Mouse (Mus musculus): ENCODE measurements around the gene Capn10. TPM values are rescaled to one million over a fixed set of nuclear protein-coding genes. Genes with fewer than 3 reads are reported as not detected.

The Capn10 gene
- total and polyA plus RNA-seq, 3 experiments = 30.7 to 43.3 TPM; not detected in 1

- Histone ChIP-seq H3K9ac (ENCODE audit: control insufficient read depth, low read depth, low read length, poor library complexity, severe bottlenecking) (no peak overlapping the region), H3K4me1 (ENCODE audit: control insufficient read depth in 1 of 2, insufficient read depth in 2 of 2, low read length in 2 of 2) (no peaks in the 10 kb centered on the region), H3K9me3 (replicated peaks; ENCODE audit: insufficient read depth, low read length) (no peaks in the 10 kb centered on the region), H3K27me3 (ENCODE audit: control insufficient read depth in 1 of 2, insufficient read depth in 2 of 2, low read length in 2 of 2) (no peaks in the 10 kb centered on the region), H3K79me2 (ENCODE audit: control insufficient read depth, insufficient read depth, low read length, poor library complexity) (no peaks in the 10 kb centered on the region), H3K4me3 (ENCODE audit: control insufficient read depth in 1 of 2, insufficient read depth in 1 of 2, low read depth in 2 of 2, low read length in 2 of 2) (no peak overlapping the region), H3K27ac (ENCODE audit: control insufficient read depth, low read depth, low read length) (no peak overlapping the region), H3K36me3 (ENCODE audit: control insufficient read depth in 1 of 2, insufficient read depth in 2 of 2, low read length in 2 of 2) (no peaks in the 10 kb centered on the region)
- no peak for DNase-seq (ENCODE audit: low read depth, low spot score)
- TF ChIP-seq RCOR1 (IDR thresholded peaks at IDR 0.05; ENCODE audit: low read depth, low read length) = no peak
Measured at GRCm38 (mm10) chr1:92981056-92981845, 47.1 kb downstream of the Capn10 start.

DNA sequence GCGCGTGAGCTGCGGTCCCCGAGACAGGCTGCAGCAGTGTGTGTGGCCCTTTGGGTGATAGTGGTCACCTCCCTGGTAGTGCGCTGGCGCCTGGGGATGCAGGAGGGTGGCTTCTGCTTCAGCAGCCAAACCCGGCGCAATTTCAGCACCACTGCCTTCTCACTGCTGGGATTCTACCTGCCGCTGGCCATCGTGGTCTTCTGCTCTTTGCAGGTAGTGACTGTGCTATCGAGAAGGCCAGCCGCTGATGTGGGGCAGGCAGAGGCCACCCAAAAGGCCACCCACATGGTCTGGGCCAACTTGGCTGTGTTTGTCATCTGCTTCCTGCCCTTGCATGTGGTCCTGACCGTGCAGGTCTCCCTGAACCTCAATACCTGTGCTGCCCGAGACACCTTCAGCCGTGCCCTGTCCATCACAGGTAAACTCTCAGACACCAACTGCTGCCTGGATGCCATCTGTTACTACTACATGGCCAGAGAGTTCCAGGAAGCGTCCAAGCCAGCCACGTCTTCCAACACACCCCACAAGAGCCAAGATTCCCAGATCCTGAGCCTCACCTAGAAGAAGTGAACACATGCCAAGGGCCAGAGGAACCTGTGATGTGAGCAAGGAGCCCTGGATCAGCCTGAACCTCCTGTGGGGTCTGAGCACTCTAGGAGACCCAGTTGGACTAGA, 48.9 kb downstream of the Capn10 start:
- Histone ChIP-seq H3K9me3 (replicated peaks; ENCODE audit: insufficient read depth, low read length) (no peaks in the 10 kb centered on the region), H3K4me3 (ENCODE audit: control insufficient read depth in 1 of 2, insufficient read depth in 1 of 2, low read depth in 2 of 2, low read length in 2 of 2) (no peak overlapping the region), H3K4me1 (ENCODE audit: control insufficient read depth in 1 of 2, insufficient read depth in 2 of 2, low read length in 2 of 2) (no peaks in the 10 kb centered on the region), H3K36me3 (ENCODE audit: control insufficient read depth in 1 of 2, insufficient read depth in 2 of 2, low read length in 2 of 2) (no peaks in the 10 kb centered on the region), H3K79me2 (ENCODE audit: control insufficient read depth, insufficient read depth, low read length, poor library complexity) (no peaks in the 10 kb centered on the region), H3K27me3 (ENCODE audit: control insufficient read depth in 1 of 2, insufficient read depth in 2 of 2, low read length in 2 of 2) (no peaks in the 10 kb centered on the region), H3K27ac (ENCODE audit: control insufficient read depth, low read depth, low read length) (no peak overlapping the region), H3K9ac (ENCODE audit: control insufficient read depth, low read depth, low read length, poor library complexity, severe bottlenecking) (no peak overlapping the region)
- TF ChIP-seq UBTF (IDR thresholded peaks at IDR 0.05; ENCODE audit: borderline replicate concordance, insufficient read depth, low read depth, low read length) = no peak
- TF ChIP-seq TAL1 (IDR thresholded peaks at IDR 0.05; ENCODE audit: low read length) = no peak
- no peak for DNase-seq (ENCODE audit: low read depth, low spot score)

GRCm38 (mm10) chr1:92984999-92985398, 50.8 kb downstream of the Capn10 start:
- no peak overlapping the region for H3K27ac ChIP-seq (ENCODE audit: control insufficient read depth, low read depth, low read length)
- TF ChIP-seq CTCF (IDR thresholded peaks at IDR 0.05 in 2 of 3, conservative IDR thresholded peaks at IDR 0.05 in 1 of 3; ENCODE audit: control insufficient read depth in 1 of 3, insufficient read depth in 1 of 3, low read depth in 2 of 3, low read length in 3 of 3, poor library complexity in 1 of 3, severe bottlenecking in 1 of 3) (peak in 2 of 3 experiments; percentile 18 to 29; a peak in 3 of 6 replicates), MAZ (IDR thresholded peaks at IDR 0.05; ENCODE audit: low read depth, low read length) (no peak)
- no peaks in the 10 kb centered on the region; a peak in 1 of 4 replicates for H3K27me3 ChIP-seq (ENCODE audit: control insufficient read depth in 1 of 2, insufficient read depth in 2 of 2, low read length in 2 of 2)
- no peak for DNase-seq (ENCODE audit: low read depth, low spot score)
- no peak overlapping the region for H3K4me3 ChIP-seq (ENCODE audit: control insufficient read depth in 1 of 2, insufficient read depth in 1 of 2, low read depth in 2 of 2, low read length in 2 of 2)
- no peaks in the 10 kb centered on the region for H3K4me1 ChIP-seq (ENCODE audit: control insufficient read depth in 1 of 2, insufficient read depth in 2 of 2, low read length in 2 of 2)
- no peaks in the 10 kb centered on the region for H3K36me3 ChIP-seq (ENCODE audit: control insufficient read depth in 1 of 2, insufficient read depth in 2 of 2, low read length in 2 of 2)
- H3K9ac ChIP-seq (ENCODE audit: control insufficient read depth, low read depth, low read length, poor library complexity, severe bottlenecking) = no peak overlapping the region
- H3K9me3 ChIP-seq (replicated peaks; ENCODE audit: insufficient read depth, low read length) = no peaks in the 10 kb centered on the region
- H3K79me2 ChIP-seq (ENCODE audit: control insufficient read depth, insufficient read depth, low read length, poor library complexity) = no peaks in the 10 kb centered on the region

GRCm38 (mm10) chr1:92988894-92989293, 54.7 kb downstream of the Capn10 start:
- TF ChIP-seq HCFC1 (IDR thresholded peaks at IDR 0.05; ENCODE audit: low read depth, low read length) (no peak), MAX (IDR thresholded peaks at IDR 0.05; ENCODE audit: low read length) (no peak), USF1 (IDR thresholded peaks at IDR 0.05; ENCODE audit: low read depth, low read length) (no peak), JUND (IDR thresholded peaks at IDR 0.05; ENCODE audit: low read depth, low read length) (no peak), MYC (IDR thresholded peaks at IDR 0.05; ENCODE audit: low read depth, low read length) (no peak)
- no peaks in the 10 kb centered on the region for H3K79me2 ChIP-seq (ENCODE audit: control insufficient read depth, insufficient read depth, low read length, poor library complexity)

More at GRCm38 (mm10) chr1:92988894-92989293, 54.7 kb downstream of the Capn10 start:
- H3K9me3 ChIP-seq (replicated peaks; ENCODE audit: insufficient read depth, low read length) = no peaks in the 10 kb centered on the region
- DNase-seq (ENCODE audit: low read depth, low spot score) = no peak
- H3K4me3 ChIP-seq (ENCODE audit: control insufficient read depth in 1 of 2, insufficient read depth in 1 of 2, low read depth in 2 of 2, low read length in 2 of 2) = no peak overlapping the region
- H3K36me3 ChIP-seq (ENCODE audit: control insufficient read depth in 1 of 2, insufficient read depth in 2 of 2, low read length in 2 of 2) = no peaks in the 10 kb centered on the region
- no peak overlapping the region for H3K9ac ChIP-seq (ENCODE audit: control insufficient read depth, low read depth, low read length, poor library complexity, severe bottlenecking)
- no peaks in the 10 kb centered on the region; a peak in 1 of 4 replicates for H3K27me3 ChIP-seq (ENCODE audit: control insufficient read depth in 1 of 2, insufficient read depth in 2 of 2, low read length in 2 of 2)
- H3K4me1 ChIP-seq (ENCODE audit: control insufficient read depth in 1 of 2, insufficient read depth in 2 of 2, low read length in 2 of 2) = no peaks in the 10 kb centered on the region
- no peak overlapping the region for H3K27ac ChIP-seq (ENCODE audit: control insufficient read depth, low read depth, low read length)

All from MEL (cell line).